Mouse (Mus musculus): ENCODE results near the gene Ermp1. TPM values are rescaled to one million over a fixed set of nuclear protein-coding genes. Genes with fewer than 3 reads are reported as not detected.

The Ermp1 gene
- polyA plus RNA-seq, 1 experiment from 2014 or later = 7.5 TPM

- H3K4me1 ChIP-seq (ENCODE audit: control insufficient read depth, insufficient read depth, low read length) = 0 out of 2 replicates have a peak, but pooled peaks cover 2% of the 10 kb centered on the region
- no peak for ATAC-seq
- no peaks in the 10 kb centered on the region for H3K36me3 ChIP-seq (ENCODE audit: control insufficient read depth, insufficient read depth, low read length)
- no peaks in the 10 kb centered on the region for H3K27me3 ChIP-seq (replicated peaks; ENCODE audit: control insufficient read depth, insufficient read depth, low read length)
- H3K4me2 ChIP-seq (ENCODE audit: low read depth, low read length) = no peak overlapping the region
- H3K9me3 ChIP-seq (ENCODE audit: control insufficient read depth, low read length) = no peaks in the 10 kb centered on the region
- no peak overlapping the region for H3K9ac ChIP-seq (ENCODE audit: low read depth, low read length)
- 83% methylated on average over 5 of the region's 5 CpGs for WGBS
- H3K27ac ChIP-seq (ENCODE audit: low read length) = no peak overlapping the region
- no peak overlapping the region for H3K4me3 ChIP-seq (ENCODE audit: low read length)
These were observed 16.7 kb upstream of the Ermp1 start for GRCm38 (mm10) chr19:29664934-29665333.

- 0 out of 2 replicates have a peak, but pooled peaks cover 2% of the 10 kb centered on the region for H3K4me1 ChIP-seq (ENCODE audit: control insufficient read depth, insufficient read depth, low read length)
- no peaks in the 10 kb centered on the region for H3K36me3 ChIP-seq (ENCODE audit: control insufficient read depth, insufficient read depth, low read length)
- no peak overlapping the region for H3K27ac ChIP-seq (ENCODE audit: low read length)
- no peak overlapping the region for H3K9ac ChIP-seq (ENCODE audit: low read depth, low read length)
- WGBS = 67% methylated on average over 8 of the region's 8 CpGs
- no peaks in the 10 kb centered on the region for H3K27me3 ChIP-seq (replicated peaks; ENCODE audit: control insufficient read depth, insufficient read depth, low read length)
- no peak overlapping the region for H3K4me3 ChIP-seq (ENCODE audit: low read length)
- H3K9me3 ChIP-seq (ENCODE audit: control insufficient read depth, low read length) = no peaks in the 10 kb centered on the region
- H3K4me2 ChIP-seq (ENCODE audit: low read depth, low read length) = no peak overlapping the region
- no peak for ATAC-seq
These were observed 15.6 kb upstream of the Ermp1 start for GRCm38 (mm10) chr19:29663780-29664179.

- Histone ChIP-seq H3K4me1 (ENCODE audit: control insufficient read depth, insufficient read depth, low read length) (0 out of 2 replicates have a peak, but pooled peaks cover 1% of the 10 kb centered on the region), H3K27ac (ENCODE audit: low read length) (no peak overlapping the region), H3K9me3 (ENCODE audit: control insufficient read depth, low read length) (no peaks in the 10 kb centered on the region), H3K4me2 (ENCODE audit: low read depth, low read length) (no peak overlapping the region), H3K27me3 (replicated peaks; ENCODE audit: control insufficient read depth, insufficient read depth, low read length) (no peaks in the 10 kb centered on the region), H3K9ac (ENCODE audit: low read depth, low read length) (no peak overlapping the region), H3K36me3 (ENCODE audit: control insufficient read depth, insufficient read depth, low read length) (no peaks in the 10 kb centered on the region), H3K4me3 (ENCODE audit: low read length) (no peak overlapping the region)
- ATAC-seq = no peak
- WGBS = 75% methylated on average over 6 of the region's 6 CpGs
These were observed 13.9 kb upstream of the Ermp1 start for GRCm38 (mm10) chr19:29661974-29662580.

GRCm38 (mm10) chr19:29660835-29661764 lies 12.9 kb upstream of the Ermp1 start:
- Histone ChIP-seq H3K9me3 (ENCODE audit: control insufficient read depth, low read length) (no peaks in the 10 kb centered on the region), H3K27ac (ENCODE audit: low read length) (no peak overlapping the region), H3K4me2 (ENCODE audit: low read depth, low read length) (no peak overlapping the region), H3K9ac (ENCODE audit: low read depth, low read length) (no peak overlapping the region), H3K36me3 (ENCODE audit: control insufficient read depth, insufficient read depth, low read length) (no peaks in the 10 kb centered on the region), H3K4me1 (ENCODE audit: control insufficient read depth, insufficient read depth, low read length) (no peaks in the 10 kb centered on the region), H3K27me3 (replicated peaks; ENCODE audit: control insufficient read depth, insufficient read depth, low read length) (no peaks in the 10 kb centered on the region), H3K4me3 (ENCODE audit: low read length) (no peak overlapping the region)
- no peak for ATAC-seq
- 69% methylated on average over 10 of the region's 10 CpGs for WGBS

- H3K36me3 ChIP-seq (ENCODE audit: control insufficient read depth, insufficient read depth, low read length) = no peaks in the 10 kb centered on the region
- no peak overlapping the region for H3K4me3 ChIP-seq (ENCODE audit: low read length)
- H3K4me2 ChIP-seq (ENCODE audit: low read depth, low read length) = no peak overlapping the region
- ATAC-seq = no peak
- no peak overlapping the region for H3K9ac ChIP-seq (ENCODE audit: low read depth, low read length)
- H3K27ac ChIP-seq (ENCODE audit: low read length) = no peak overlapping the region
- H3K9me3 ChIP-seq (ENCODE audit: control insufficient read depth, low read length) = no peaks in the 10 kb centered on the region
- no peaks in the 10 kb centered on the region for H3K4me1 ChIP-seq (ENCODE audit: control insufficient read depth, insufficient read depth, low read length)
- 62% methylated on average over 6 of the region's 6 CpGs for WGBS
- H3K27me3 ChIP-seq (replicated peaks; ENCODE audit: control insufficient read depth, insufficient read depth, low read length) = no peaks in the 10 kb centered on the region
These were observed 11.5 kb upstream of the Ermp1 start for GRCm38 (mm10) chr19:29659705-29660104.

- WGBS = 93% methylated on average over 4 of the region's 4 CpGs
- ATAC-seq = no peak
These were observed 10.6 kb upstream of the Ermp1 start for GRCm38 (mm10) chr19:29658836-29659235.

GRCm38 (mm10) chr19:29657558-29657957 lies 9.3 kb upstream of the Ermp1 start:
- Histone ChIP-seq H3K36me3 (ENCODE audit: control insufficient read depth, insufficient read depth, low read length) (no peaks in the 10 kb centered on the region), H3K4me1 (ENCODE audit: control insufficient read depth, insufficient read depth, low read length) (no peaks in the 10 kb centered on the region), H3K9ac (ENCODE audit: low read depth, low read length) (no peak overlapping the region), H3K27ac (ENCODE audit: low read length) (no peak overlapping the region), H3K27me3 (replicated peaks; ENCODE audit: control insufficient read depth, insufficient read depth, low read length) (no peaks in the 10 kb centered on the region), H3K4me3 (ENCODE audit: low read length) (no peak overlapping the region), H3K9me3 (ENCODE audit: control insufficient read depth, low read length) (no peaks in the 10 kb centered on the region), H3K4me2 (ENCODE audit: low read depth, low read length) (no peak overlapping the region)
- no peak for ATAC-seq
- 86% methylated on average over 2 of the region's 2 CpGs for WGBS

More at GRCm38 (mm10) chr19:29658836-29659235, 10.6 kb upstream of the Ermp1 start:
- H3K27me3 ChIP-seq (replicated peaks; ENCODE audit: control insufficient read depth, insufficient read depth, low read length) = no peaks in the 10 kb centered on the region
- H3K9ac ChIP-seq (ENCODE audit: low read depth, low read length) = no peak overlapping the region
- H3K4me2 ChIP-seq (ENCODE audit: low read depth, low read length) = no peak overlapping the region
- H3K9me3 ChIP-seq (ENCODE audit: control insufficient read depth, low read length) = no peaks in the 10 kb centered on the region
- H3K27ac ChIP-seq (ENCODE audit: low read length) = no peak overlapping the region
- no peaks in the 10 kb centered on the region for H3K4me1 ChIP-seq (ENCODE audit: control insufficient read depth, insufficient read depth, low read length)
- no peaks in the 10 kb centered on the region for H3K36me3 ChIP-seq (ENCODE audit: control insufficient read depth, insufficient read depth, low read length)
- no peak overlapping the region for H3K4me3 ChIP-seq (ENCODE audit: low read length)

- Histone ChIP-seq H3K27ac (ENCODE audit: low read length) (no peak overlapping the region), H3K9ac (ENCODE audit: low read depth, low read length) (no peak overlapping the region), H3K36me3 (ENCODE audit: control insufficient read depth, insufficient read depth, low read length) (no peaks in the 10 kb centered on the region), H3K27me3 (replicated peaks; ENCODE audit: control insufficient read depth, insufficient read depth, low read length) (no peaks in the 10 kb centered on the region), H3K4me1 (ENCODE audit: control insufficient read depth, insufficient read depth, low read length) (no peaks in the 10 kb centered on the region), H3K9me3 (ENCODE audit: control insufficient read depth, low read length) (no peaks in the 10 kb centered on the region), H3K4me2 (ENCODE audit: low read depth, low read length) (no peak overlapping the region), H3K4me3 (ENCODE audit: low read length) (no peak overlapping the region)
- ATAC-seq = no peak
- 49% methylated on average over 3 of the region's 3 CpGs for whole genome bisulfite sequencing
These were observed 8.8 kb upstream of the Ermp1 start for GRCm38 (mm10) chr19:29657033-29657432.

- Histone ChIP-seq H3K9ac (ENCODE audit: low read depth, low read length) (no peak overlapping the region), H3K4me2 (ENCODE audit: low read depth, low read length) (no peak overlapping the region), H3K4me1 (ENCODE audit: control insufficient read depth, insufficient read depth, low read length) (no peaks in the 10 kb centered on the region), H3K4me3 (ENCODE audit: low read length) (no peak overlapping the region), H3K9me3 (ENCODE audit: control insufficient read depth, low read length) (no peaks in the 10 kb centered on the region), H3K27me3 (replicated peaks; ENCODE audit: control insufficient read depth, insufficient read depth, low read length) (no peaks in the 10 kb centered on the region), H3K36me3 (ENCODE audit: control insufficient read depth, insufficient read depth, low read length) (no peaks in the 10 kb centered on the region), H3K27ac (ENCODE audit: low read length) (no peak overlapping the region)
- 72% methylated on average over 5 of the region's 5 CpGs for WGBS
- ATAC-seq = no peak
These were observed 8.4 kb upstream of the Ermp1 start for GRCm38 (mm10) chr19:29656620-29657019.

Data from intestine, embryonic 16.5 days (tissue).